Mouse (Mus musculus) frontal cortex, postnatal 10 days (tissue): ENCODE results near the gene Ikzf3.
A peak's percentile ranks its signal among the peaks of the same experiment; 100 is the strongest.

ENCODE experiments used
- DNase-seq, 2 experiments: peaks; one replicate each; pipeline ENCODE4 v3.0.0; 2022; ENCODE audit warnings: low spot score in 2 of 2, mixed read lengths in 1 of 2

Ikzf3 gene

DNA sequence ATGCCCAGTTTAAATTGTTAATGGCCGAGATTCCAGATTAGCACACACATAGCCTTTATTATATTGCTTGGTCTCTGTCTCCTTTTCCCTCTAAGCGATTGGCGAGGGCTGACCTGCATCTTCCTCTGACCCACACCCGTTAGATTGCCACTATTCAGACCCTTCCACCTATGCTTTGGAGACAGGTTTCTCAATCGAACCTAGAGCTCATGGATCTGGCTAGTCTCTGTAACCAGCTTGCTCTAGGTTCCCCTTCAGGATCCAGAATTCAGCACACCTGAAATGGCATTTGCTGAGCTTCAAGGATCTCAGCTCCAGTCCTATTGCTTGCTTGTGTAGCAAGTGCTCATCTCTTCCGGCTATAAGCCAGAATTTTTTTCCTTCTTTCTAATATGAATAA, 23.6 kb upstream of the Ikzf3 start:
- DNase-seq, result no peak

DNA sequence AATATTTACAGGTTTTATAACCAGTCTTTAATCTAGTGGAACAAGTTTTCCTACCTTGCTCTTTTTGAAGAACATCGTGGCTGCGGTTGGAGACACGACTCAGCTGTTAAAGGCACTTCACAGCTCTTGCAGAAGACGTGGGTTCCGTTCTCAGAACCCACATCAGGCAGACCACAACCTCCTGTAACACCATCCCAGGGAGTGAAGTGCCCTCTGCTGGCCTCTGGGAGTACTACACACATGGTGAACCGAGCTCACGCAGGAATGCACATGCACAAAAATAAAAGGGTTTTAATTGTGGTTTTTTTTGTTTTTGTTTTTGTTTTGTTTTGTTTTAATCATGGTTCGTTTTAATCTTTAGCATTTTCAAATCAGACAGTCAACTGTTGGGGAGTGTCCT, 22.5 kb upstream of the Ikzf3 start:
- no peak for DNase-seq

DNA sequence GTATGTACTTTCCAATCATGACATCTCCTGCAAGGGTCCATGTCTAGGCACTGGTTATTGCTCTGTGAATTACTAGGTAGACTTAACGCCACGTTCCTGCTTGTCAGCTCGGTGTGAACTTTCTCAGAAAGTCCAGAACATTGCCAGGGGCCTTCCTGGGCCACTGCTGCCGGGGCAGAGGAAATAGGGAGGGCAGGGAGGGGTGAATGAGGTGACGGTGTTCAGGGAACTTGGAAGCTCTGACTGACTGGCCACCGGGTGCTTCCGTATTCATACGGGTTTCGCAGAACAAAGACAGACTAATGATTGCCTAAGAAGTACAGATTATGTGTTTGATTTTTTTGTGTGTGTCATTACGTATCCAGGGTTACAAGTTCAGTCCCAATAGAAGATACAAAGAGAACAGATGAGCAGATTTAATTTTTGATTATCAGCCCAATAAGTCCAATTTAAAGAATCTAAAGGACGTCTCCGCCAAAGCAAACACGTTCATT, 18.1 kb upstream of the Ikzf3 start:
- DNase-seq, result no peak

DNA sequence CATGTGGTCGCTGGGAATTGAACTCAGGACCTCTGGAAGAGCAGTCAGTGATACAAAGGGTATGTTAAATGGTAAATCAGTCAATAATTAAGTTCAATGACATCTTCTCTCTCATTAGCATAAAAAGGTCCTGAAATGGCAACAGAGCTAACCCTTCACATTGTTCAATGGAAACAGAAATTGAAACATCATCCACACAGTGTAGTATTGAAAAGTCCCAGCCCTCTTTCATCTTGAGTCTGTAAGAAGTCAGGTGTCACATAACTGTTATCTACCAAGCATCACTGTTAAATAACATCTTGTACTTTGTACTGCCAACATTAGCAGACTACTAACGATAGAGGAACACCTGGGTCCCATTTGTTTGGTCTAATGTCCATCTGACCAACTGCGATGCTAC, 17.2 kb upstream of the Ikzf3 start:
- DNase-seq, result no peak

DNA sequence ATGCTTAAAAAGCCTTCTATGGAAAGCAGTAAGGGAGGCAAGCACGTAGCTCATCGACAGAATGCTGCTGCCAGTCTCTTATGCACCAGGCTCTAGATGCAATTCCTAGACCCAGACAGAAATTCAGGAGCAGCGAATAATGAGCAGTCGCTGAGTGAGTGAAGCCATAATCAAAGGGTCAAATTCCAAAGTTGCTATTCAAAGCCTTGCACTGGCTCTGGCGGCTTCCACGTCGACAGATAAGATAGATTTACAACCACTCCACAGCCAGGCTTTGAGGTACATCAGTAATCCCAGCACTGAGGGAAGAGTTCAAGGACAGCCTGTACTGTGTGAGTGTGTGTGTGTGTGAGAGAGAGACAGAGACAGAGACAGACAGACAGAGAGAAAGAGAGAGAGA, 15.1 kb upstream of the Ikzf3 start:
- DNase-seq, result no peak

DNA sequence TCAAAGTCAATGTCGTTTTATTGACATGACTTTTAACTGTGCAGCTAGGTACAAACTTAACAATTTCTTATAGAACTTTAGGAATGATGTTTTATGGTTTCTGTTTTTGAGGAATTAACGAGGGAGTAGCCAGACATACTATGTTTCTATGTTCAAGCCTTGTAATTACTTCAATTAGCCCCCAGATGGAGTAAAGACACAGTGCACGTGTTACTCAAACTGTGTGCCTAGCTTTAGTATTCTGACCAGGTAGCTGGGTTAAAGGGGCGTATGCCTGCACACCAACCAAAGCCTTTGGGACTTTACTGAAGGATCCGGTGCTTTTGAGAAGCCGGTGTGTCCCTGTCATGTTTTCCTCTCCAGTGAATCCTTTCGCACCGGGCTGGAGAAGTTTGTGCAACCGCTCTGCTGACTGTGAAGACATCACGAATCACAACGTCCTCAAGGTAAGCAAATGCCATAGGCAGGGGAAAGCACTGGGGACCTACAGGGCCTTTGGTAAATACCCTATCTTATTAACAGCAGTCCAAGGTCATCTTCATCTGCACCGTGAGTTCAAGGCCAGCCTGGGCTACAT, 9.4 kb upstream of the Ikzf3 start:
- DNase-seq, result no peak

DNA sequence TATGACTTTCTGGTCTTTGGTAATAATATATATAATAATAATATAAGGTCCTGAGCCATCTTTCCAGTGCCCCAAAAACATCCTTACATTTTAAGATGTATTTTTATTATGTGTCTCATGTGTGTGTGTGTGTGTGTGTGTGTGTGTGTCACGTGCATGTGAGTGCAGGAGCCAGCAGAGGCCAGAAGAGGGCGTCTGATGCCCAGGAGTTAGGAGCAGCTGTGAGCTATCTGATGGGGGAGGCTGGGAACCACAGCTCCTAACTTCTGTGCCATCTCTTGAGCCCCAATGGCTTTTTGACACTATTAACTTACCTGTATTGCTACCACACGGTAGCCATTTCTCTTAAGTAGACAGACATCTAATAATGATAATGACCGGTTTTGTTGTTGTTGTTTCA, 8.1 kb upstream of the Ikzf3 start:
- DNase-seq, result no peak

DNA sequence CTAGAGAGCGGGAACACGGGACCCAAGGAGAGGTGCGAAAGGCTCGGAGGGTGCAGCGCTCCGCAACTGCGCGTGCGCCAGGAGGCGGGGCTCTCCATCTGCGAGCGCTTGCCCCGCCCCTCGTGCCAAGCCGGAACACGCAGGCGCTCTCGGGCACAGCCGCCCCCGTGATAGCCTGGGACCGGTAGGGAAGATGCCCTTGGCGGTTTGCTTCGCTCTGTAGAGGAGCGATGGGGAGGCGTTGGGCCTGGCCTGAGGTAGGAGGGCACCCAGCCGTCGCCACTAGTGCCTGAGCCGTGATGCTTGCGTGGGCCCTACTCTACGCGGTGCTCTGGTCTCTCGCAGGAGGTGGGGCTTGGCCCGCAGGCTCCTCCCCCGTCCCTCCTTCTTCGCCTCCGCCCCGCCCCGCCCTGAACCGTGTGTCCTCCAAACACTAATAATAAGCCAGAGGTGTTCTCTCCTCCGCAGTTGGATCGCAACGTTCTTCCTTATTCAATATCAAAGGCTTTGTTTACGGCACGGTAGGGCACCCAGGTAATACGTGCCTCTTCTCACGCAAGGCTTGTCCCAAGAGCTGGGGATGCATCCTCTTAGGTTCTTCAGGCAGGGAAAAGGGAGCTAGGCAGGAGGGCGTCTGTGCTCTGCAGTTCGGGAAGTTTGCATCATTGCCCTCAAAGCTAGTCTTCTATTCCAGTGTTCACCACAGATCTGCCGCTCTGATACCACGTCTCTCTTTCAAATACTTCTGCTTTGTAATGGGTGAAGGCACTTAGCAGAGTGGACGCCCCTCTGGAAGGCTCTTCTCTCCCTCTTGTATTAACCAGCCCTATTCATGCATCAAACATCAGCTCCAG, 5.4 kb upstream of the Ikzf3 start, which contains the start of gene Zpbp2:
Gene Zpbp2, plus strand, starts transcription at position 123 of the 854 bp plus-strand sequence.
- peak; percentile 81 to 89 for DNase-seq

DNA sequence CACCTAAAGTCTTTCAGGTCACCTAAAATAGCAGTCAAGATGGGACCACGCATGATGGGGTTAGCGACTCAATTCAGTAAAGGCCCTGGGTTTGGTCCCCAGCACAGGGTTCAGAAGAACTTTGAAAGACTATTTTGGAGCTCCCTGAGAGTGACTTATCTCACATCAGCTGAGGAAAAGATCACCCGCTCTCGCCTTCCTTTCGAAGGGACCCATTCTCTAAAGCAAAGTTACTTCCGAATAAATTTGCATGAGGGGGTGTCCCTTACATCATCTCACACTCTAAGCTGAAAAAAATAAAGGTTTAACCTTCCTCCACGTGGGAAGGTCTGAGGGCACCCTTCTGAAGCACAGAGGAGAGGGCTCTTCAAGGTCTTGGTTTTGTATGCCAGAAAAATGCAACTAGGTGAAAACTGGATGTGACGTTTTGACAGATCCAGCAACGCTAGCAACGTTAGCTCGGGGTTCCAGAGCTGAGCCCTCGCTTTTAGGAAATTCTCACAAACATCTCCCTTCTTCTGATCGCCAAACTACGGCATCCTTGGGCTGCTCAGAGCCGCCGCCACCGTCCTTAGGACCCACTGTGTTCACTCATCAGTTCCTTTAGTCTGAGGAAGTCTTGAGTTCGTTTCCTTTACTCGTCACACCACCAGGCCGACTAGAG, 4.6 kb upstream of the Ikzf3 start:
- no peak for DNase-seq

DNA sequence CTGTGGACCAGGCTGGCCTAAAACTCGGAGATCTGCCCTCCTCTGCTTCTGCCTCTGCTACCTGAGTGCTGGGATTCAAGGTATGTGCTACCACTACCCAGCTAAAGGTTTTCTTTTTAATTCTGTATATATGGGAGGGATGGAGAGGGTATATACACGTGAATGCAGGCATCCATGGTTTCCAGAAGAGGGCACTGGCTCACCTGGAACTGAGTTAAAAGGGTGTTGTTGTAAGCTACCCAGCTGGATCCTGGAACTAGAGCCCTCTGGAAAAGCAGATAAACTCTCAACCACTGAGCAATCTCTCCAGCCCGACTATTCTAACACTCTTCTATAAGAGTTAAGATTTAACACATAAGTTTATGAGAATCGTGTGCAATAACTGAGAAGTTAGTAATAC, 3.5 kb upstream of the Ikzf3 start:
- no peak for DNase-seq

DNA sequence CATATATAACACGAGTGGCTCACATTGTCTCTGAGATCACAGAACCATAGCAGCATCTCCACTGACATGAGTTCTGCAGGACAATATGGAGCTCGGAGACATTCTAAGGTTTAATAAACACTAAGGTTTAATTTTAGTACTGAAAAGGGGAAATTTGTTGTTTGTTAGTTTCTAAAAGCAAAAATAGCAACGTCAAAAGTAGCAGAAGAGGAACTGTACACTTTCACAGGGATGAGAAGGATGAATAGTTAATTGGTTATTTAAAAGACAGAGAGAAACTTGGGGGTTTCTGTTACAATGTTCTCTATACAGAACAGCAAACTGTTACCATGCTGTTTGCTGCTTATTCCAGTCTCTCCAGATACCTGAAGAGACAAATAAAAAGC, 1.5 kb upstream of the Ikzf3 start:
- DNase-seq, result no peak

DNA sequence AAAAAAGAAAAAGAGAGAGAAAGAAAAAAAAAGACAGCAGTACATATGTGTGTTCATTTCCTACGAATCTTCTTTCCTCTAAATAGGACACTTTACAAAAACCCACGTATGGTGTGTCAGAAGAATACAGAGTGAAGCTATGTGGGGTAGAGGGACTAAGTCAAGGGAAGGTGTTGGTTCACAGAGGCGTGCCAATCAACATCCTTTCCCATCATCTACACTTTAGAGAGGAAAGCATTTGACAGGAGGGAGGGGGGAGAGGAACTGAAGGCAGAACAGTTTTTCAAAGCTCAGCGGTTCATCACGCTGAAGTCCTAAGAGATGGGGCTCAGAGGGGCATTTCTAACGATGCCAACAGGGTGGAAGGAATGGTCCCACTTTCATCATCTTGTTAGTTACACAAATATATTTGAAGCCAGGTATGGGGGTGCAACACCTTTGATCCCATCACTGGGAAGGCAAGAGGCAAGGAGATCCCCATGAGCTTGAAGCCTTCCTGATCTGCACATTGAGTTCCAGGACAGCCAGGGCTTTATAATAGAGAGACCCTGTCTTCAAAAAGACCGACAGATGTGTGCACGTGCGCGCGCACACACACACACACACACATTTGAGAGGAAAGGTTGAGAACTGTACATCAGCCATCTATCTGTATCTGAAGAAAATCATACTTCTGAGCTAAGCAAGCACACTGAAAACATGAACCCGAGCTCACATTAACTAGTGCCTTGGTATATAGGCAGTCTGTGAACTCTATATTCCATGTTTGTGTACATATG, 887 bp upstream of the Ikzf3 start:
- no peak for DNase-seq

DNA sequence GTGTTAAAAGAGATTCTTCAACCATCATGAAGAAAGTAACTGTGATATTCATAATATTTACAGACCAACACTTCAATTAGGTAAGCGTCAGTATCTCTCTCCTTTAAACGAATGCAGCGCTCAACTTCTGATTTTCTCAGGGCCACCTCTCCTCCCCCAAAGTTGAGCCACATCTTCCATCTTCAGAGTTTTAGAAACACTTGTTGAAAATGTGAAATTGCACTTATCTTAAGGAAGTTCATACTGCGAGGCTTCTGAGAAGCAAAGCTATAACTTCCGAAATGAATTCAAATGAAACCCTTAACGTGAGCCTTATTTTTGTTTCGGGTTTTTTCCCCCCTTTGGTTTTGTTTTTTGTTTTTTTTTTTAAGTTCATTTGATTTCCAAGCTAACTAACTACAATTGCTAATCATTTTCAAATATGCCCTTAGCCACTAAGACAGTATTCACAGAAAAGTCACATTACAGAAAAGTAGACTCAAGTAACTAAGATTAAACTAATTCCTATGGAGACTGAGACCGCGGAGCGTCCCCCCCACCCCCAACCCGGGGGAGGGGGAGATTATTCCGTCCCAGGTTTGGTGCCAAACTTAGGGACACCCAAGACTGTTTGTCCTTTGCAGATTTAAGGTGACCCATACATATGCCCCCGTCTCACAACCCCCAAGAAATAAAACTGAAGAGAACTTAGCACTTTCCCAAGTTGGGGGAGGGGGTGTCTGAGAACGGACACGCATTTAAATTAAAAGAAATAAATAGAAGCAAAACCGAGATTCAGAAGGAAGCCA, 747 bp downstream of the Ikzf3 start:
- DNase-seq, result no peak

DNA sequence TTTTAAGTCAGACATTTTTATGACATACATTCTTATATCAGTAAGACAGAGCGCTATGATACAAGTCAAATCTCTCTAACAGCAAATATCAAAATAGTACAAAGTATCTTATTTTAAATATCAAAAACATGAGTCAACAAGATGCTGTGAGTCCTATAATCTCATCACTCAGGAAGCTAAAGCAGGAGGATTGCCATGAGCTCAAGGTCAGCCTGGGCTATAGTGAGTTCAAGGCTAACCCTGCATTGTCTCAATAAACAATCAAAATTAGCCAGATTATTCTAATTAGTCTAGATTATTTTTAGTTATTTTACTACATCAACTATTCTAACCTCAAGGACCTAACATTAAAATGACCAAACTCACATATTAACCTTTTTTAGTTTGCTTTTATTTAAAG, 2.4 kb downstream of the Ikzf3 start:
- DNase-seq, result no peak

DNA sequence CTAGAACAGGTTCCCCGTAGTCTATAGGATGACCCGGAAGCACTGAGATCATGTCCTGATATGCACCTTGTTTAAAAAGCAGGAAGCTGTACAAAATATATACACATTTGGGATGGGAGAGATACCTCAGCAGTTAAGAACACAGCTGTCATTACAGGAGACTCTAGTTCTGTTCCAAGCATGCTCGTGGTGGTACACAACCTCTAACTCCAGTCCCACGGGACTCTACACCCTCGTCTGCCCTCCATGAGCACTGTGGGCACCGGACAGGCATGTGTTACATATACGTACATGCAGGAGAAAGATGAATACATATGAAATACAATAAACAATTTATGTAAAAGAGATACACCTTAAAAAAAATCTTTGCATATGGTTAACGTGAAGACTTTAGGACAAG, 3.3 kb downstream of the Ikzf3 start:
- no peak for DNase-seq

DNA sequence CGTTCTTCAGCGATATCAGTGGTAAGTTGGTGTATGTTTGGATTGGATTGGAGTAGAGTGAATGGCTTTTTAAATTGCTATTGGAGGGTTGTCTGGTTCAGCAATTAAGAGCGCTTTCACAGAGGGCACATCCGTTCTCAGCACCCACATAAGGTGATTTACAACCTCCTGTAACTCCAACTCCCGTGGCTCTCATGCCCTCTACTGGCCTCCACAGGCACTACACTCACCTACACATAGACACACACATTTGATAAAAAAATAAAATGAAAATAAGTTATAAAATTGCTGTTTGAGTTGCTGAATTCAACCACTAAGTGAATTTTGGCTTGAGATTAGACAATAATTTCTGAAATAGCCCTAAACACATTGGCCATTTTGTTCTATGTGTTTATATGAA, 5.5 kb downstream of the Ikzf3 start:
- no peak for DNase-seq

DNA sequence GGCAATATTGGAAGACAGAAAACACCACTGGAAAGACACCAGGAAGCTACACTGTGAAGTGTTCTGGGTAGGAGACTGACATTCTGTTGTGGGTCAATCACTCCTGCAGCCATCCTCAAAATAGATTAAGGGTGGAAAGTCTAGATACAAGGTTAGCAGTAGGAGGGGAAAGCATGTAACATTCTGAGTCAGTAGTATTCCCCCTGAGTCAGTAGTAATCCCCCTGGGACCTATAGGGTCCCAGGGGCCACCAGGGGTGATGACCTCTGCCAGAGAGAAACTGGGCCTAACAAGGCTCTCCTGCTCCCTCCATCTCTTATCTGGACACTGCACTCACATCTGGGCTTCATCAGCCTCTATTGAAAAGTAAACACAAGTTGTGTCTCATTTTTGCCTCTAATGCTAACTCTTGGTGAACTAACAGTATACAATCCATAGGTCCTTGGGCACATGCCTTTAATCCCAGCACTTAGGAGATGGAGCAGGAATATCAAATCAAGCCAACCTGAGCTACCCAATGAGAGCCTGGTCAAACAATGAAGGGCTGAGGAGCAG, 8.3 kb downstream of the Ikzf3 start:
- DNase-seq, result no peak

DNA sequence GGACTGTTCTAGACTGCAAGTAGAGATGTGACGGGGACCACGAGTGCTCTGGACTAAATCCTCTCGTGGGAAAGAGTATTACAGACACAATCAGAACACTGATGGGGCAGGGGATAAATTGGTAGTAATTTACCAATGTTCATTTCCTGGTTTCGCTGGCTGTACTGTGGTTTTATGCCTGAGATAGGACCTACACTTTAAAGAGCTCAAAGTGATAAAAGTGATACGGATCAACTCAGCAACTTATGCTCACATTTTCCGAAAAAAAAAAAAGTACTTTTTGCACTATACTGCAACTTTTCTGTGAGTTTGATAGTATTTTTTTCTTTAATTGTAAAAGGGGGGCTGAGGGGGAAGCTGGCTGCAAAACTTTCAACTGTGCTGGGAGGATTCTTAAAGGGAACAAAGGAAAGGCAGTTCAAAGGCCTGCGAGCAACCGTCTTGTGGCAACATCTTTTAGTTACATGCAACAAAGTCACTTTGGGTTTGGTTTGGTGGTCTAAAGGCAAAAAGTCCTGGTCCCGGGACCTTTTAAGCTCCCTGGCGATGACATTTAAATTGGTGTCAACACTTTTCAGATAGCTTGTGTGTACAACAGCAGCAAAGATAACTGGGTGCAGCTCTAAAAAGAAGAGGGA, 18.9 kb downstream of the Ikzf3 start:
- DNase-seq, result no peak

DNA sequence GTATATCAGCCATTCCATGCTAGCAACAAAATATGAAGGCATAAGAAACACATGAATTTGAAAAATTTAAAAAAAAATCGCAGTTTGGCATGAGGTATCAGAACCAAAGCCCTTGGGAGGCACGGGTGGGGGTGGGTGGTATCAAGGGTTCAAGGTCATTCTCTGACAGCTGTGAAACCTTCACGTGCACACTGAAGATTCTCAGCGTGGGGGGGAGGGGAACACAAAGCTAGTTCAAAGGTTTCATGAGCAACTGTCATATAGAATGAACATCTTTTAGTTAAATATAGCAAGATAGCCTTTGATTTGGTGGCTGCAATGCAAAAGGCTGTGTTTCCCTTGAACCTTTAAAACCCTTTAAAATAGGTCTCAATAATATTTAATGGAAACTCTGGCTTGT, 20.7 kb downstream of the Ikzf3 start:
- DNase-seq, result no peak

DNA sequence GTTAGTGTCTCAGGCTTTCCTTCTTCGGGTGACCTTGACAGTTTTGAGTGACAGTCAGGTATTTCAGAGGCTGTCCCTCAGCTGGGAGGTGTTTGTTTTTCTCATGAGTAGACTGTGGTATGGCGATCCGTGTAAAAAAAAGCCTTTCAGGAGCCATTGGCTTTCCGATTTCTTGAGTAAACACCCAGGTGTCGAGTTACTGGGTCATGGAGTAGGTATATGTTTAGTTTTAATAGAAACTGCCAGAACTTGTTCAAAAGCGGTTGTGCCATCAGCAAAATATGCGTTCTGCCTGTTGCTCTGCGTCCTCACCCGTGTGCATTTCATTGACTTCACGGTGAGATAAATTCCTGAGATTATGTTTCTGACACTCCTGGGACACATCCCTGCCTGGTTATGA, 25.4 kb downstream of the Ikzf3 start:
- DNase-seq, result no peak
